Mouse (Mus musculus) telencephalon, adult 2 months (tissue): ENCODE data around the gene Grtp1.
A peak's percentile ranks its signal among the peaks of the same experiment; 100 is the strongest.

ENCODE experiments used
- DNase-seq: peaks from one replicate; pipeline ENCODE4 v3.0.0-alpha.2; 2011; ENCODE audit warnings: low read depth, low spot score

Gene Grtp1

DNA sequence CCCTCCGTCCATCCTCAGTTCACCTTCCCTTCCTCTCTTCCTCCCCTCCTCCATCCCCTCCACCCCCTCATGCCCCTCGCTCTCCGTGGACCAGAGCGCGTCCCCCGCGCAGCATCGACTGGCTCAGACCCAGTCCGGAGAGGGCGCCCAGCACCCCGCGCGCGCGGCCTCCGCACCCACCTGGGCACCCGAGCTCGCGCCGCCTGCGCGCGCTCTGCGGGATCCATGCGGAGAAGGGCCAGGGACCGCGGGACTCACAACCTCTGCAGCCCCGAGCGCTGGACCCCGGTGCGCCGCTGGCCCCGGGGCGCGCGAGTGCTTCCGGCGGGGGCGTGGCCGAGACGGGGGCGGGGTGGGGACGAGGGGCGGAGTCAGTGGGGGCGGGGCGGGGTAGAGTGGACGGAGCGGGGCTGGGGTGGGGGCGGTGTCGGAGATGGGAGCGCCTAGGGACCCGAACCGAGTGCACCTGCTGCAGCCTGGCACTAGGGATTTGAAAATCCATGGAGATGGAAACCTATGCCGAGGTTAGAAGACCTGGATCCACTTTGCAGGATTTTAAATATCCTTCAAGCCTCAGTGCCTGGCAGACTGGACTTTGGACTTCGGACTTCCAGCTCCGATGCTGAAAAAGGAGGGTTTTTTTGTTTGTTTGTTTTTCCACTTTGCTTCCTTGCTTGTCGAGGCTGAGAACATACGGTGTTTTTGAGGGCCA, at the start of gene Grtp1:
Gene Grtp1 (minus strand): TSS at position 320 of the 712 bp plus-strand sequence.
- no peak for DNase-seq

DNA sequence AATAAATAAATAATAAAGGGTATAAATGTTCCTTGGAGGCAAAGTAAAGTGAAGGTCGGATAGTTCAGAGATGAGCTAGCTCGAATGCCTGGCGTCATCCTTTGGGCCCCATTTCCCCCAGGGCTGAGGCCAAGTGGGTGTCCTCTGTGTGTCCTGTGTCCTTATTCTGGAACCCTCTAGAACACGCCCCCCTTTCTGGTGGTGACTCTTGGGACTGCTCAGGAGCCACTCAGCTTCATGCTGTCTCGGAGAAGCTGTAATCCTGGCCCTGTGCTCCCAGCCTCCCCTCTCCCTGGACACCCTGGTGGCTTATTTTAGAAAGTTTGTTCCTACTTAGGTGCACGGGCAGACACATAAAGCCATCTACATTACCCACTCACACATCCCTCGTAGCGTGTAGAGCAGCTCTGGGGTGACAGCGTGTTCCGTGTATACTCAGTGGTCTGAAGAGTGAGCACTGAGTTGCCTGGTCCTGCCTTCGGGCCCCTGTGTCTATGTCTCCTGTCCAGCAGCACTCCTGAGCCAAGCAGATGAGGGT, 44.0 kb upstream of the Grtp1 start:
- DNase-seq, result no peak

- DNase-seq, result no peak
Observed at GRCm38 (mm10) chr8:13242985-13243870, 42.8 kb upstream of the Grtp1 start.

- DNase-seq, result no peak
Observed at GRCm38 (mm10) chr8:13240691-13241090, 40.3 kb upstream of the Grtp1 start.

DNA sequence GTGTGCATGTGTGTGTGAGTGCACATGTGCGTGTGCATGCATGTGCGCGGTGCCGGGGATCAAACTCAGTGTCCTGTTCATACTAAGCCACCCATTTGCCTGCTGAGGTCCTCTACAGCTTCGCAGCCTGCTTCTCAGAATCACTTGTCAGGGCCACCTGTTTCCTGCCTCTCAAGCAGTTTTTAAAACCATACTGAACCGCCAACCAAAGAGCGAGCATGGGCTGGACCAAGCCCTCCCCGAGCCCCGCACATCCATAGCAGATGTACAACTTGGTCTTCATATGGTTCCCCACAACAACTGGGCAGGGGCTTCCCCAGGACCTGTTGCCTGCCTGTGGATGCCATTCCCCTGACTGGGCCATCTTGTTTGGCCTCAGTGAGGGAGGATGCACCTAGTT, 39.6 kb upstream of the Grtp1 start:
- no peak for DNase-seq

DNA sequence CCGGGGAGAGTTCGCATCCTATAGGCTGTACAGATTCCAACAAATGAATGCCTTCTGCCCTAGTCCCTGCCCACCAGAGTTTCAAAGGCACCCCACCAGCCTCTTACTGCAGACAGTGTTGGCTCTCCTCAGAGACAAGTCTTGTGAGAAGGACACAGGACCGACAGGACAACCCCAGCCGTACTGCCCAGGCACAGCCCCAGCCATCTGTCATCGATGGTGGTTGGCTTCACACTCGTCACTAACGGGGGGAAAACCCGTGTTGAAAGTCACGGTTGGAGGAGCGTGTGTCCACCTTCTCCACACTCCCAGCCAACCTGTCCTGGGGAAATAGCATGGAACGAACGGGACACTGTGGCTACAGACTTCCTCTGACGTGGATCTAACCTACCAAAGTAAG, 34.4 kb upstream of the Grtp1 start:
- DNase-seq, result no peak

DNA sequence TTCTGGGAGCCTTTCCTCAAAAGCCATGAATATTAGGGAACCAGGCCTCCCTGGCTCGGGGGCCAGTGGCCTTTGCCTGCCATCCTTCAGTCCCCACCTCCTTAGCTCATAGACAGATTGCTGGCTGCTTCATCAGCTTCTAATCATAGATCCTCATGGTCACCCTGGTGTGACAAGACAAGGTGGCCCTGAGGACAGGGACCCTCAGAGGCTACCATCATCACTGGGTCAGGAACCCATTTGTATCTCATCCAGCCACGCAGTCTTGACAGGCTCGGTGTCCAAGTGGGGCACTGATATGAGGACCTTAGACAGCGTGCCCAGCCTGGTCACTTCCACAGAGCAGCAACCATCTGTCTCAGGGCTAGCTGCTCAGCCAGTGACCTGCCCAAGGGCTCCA, 30.1 kb upstream of the Grtp1 start:
- no peak for DNase-seq

DNA sequence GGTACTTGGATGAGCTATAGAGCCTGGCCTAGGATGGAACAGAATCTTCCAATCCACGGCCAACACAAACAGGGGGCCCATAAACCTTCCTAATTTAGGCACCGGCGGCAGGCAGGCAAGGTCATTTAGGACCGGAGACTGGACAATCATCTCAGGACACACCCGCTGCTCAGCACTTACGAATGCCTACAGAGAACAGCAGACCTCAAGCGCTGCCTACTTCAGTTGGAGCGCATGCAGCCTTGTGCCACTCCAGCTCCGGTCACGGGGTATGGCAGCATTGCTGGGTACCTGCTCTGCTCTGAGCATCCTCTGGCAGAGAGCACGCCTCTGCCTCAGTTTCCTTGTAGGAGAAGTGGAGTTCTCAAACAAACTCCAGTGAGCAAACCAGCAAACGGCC, 29.4 kb upstream of the Grtp1 start:
- no peak for DNase-seq

DNA sequence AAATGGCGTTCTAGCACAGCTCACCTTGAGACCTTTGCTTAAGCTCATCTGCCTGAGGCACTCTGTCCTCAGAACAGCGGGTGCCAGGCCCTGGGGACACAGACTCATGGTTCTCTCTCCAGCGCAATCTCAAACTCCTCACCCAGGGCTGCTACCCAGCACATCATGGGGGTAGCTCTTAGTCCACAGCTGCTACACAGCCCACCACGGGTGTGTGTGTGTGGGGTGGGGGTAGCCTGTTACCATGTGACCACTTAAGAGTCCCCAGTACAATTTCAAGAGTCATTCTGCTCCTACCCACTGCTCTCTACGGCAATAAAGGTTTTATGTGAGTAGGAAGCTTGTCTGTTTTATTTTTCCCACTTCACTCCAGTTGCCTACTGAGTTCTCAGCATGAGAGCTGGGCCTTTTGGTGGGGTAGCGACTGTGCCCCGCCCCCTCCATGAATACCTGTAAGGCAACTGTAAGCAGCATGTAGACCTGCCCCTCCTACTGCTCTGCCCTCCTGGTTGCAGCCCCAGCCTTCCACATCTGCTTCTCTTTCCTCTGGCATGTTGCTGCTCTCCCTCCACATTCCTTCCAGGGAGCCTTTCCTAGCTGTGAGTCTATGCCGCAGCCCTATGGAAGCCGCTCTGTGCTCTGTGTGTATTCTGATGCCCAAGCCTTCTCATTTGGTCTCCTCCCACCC, 28.6 kb upstream of the Grtp1 start:
- DNase-seq, result no peak

DNA sequence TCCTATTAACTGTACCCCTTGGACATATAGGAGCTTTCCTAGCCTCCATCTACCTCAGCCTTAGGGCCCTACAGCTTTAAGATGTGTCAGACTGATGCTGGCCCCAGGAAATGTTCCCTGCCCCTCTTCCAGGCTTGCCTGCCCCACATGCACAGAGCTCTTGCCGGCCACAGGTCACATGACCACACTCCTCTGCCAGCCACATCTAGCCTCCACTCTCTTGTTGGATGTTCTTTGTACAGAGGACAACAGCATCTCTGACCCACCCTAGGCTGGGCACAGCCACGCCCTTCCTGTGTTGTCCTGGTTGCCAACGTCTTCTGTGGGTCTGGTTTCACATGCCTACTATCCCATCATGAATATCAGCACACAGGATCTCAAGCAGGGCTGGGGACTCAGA, 26.8 kb upstream of the Grtp1 start:
- no peak for DNase-seq

- DNase-seq, result peak; percentile 40
Observed at GRCm38 (mm10) chr8:13226288-13226687, 25.9 kb upstream of the Grtp1 start.

GRCm38 (mm10) chr8:13224426-13224825, 24.0 kb upstream of the Grtp1 start:
- DNase-seq, result no peak

- no peak for DNase-seq
Observed at GRCm38 (mm10) chr8:13218441-13218840, 18.0 kb upstream of the Grtp1 start.

- no peak for DNase-seq
Observed at GRCm38 (mm10) chr8:13217986-13218385, 17.6 kb upstream of the Grtp1 start.

- no peak for DNase-seq
Observed at GRCm38 (mm10) chr8:13217093-13217492, 16.7 kb upstream of the Grtp1 start.

GRCm38 (mm10) chr8:13216386-13216785, 16.0 kb upstream of the Grtp1 start:
- DNase-seq, result no peak

- peak; percentile 52 for DNase-seq
Observed at GRCm38 (mm10) chr8:13213479-13214268, 13.3 kb upstream of the Grtp1 start.

DNA sequence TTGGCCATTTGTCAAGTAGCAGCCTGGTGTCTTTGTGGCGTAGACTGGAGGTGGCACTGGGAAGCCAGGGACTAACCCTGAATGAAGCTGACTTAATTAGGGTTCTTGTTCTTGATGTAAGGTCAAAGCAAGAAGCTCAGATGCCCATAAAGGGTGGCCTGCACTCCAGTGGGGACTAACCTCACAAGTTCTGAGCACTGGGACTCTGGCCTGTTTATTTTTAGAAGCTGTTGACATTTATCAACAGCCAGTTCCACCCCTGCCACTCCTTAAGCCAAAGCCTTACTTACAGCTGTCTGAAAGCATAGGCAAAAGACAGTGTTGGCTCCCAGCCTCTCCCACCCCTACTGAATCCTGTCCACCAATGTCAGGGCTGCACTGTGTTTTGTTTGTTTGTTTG, 9.3 kb upstream of the Grtp1 start:
- DNase-seq, result no peak

- no peak for DNase-seq
Observed at GRCm38 (mm10) chr8:13208627-13209355, 8.4 kb upstream of the Grtp1 start.

- no peak for DNase-seq
Observed at GRCm38 (mm10) chr8:13206290-13206689, 5.9 kb upstream of the Grtp1 start.

DNA sequence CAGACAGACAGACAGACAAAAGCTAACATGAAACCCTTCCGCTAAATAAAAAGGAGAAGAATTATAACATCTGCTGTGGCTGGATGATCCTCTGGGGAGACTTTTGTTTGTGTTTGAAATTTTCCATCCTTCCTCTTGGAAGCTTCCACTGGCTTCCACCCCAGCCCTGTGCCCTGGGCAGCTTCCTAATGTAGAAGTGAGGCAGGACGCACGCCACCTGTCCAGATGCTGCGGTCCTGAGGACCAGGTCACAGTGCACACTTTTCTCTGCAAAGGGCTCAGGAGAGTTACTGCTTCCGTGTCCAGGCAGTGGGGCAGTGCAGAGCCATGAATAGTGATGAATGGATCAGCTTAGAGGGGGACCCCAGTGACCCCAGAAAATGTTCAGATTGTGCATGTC, 4.9 kb upstream of the Grtp1 start:
- no peak for DNase-seq
